Mouse (Mus musculus): Measurements from ENCODE around the gene Stx11. TPM values are rescaled to one million over a fixed set of nuclear protein-coding genes. Genes with fewer than 3 reads are reported as not detected.

Stx11 gene
- total RNA-seq (2021): under 1 TPM in 1 of 2 experiments, not detected in 1; 0.39 TPM

DNA sequence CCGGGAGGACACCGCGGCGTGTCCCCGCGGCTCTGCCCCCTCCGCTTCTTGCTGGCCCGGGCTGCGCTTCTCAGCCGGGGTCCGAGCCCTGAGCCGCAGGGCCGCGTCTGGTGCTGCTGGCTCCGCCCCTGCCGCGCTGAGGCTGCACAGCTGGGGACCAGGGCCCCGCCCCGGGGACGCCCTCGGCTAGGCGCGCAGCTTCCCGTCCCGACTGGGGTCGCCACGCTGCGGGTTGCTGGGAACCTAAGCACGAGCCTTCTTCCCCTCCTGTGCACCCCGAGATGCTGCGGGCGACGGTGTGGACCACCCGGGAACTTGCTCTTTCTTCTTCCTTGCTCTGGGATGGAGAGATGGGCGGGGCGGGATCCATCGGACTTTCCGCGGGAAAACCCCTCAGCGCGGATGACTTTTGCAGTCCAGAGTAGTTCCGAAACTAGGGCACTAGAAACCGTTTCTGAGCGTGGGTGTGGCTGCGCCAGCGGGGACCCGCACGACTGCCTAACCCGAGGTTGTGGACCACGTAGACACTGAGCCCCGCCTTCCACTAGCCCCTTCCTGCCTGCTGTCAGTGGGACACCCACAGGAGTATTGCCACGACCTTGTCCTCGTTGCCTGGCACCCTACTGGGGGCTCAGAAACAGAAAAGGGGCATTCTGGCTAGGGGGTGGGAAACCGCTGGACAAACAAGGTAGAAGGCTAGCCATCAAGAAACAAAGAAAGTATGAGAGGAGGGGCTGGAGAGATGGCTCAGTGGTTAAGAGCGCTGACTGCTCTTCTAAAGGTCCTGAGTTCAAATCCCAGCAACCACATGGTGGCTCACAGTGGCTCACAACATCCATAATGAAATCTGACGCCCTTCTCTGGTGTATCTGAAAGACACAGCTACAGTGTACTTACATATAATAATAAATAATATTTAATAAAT lies at the start of gene Stx11:
Stx11 (minus strand) TSS at position 148 of the 925 bp plus-strand sequence.
- intact Hi-C loops (cut with DNase I): no loop called here
- DNase-seq (ENCODE audit: low spot score in 2 of 2): peak in 1 of 2 experiments; percentile 13

DNA sequence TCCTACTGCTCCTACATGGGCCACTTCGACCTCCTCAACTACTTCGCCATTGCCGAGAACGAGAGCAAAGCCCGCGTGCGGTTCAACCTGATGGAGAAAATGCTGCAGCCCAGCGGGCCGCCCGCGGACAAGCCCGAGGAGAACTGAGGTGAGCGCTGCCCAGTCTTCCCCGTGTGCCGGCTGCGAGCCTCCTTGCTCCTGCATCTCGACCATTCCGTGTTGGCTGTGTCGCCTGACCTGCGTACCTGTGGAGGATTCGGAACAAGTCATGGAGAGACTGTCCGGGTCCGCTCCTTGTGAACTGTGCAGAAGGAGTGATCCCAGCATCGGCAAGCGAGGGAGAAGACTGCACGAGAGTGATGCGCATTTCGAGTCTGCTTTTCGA lies 44.6 kb upstream of the Stx11 start:
- no peak for DNase-seq (ENCODE audit: low spot score in 2 of 2)
- intact Hi-C loops (cut with DNase I): no loop called here

- intact Hi-C loops (cut with DNase I): no loop called here
- DNase-seq (ENCODE audit: low spot score in 2 of 2): peak; percentile 96
Measured at GRCm38 (mm10) chr10:13007876-13008736, 44.0 kb upstream of the Stx11 start.

DNA sequence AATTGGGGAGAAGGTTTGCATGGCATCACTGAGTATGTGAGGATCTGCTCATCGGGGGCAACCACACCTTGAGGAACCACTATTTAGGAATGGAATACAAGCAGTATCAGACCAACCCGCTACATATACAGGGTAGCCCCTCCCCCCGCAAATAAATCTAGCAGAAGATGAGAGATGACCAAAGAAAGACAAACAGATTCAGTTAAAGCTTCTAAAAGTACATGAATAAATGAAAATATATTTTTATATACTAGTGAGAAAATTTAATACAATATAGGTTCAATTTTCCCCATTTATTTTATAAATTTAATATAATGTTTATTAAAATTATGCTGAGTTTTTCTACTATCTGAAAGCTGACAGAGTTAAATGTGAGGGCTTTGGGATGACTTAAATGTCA lies 40.9 kb upstream of the Stx11 start, which contains the start of gene Sf3b5:
Sf3b5 (plus strand) TSS at position 301 of the 400 bp plus-strand sequence.
- intact Hi-C loops (cut with DNase I): no loop called here

DNA sequence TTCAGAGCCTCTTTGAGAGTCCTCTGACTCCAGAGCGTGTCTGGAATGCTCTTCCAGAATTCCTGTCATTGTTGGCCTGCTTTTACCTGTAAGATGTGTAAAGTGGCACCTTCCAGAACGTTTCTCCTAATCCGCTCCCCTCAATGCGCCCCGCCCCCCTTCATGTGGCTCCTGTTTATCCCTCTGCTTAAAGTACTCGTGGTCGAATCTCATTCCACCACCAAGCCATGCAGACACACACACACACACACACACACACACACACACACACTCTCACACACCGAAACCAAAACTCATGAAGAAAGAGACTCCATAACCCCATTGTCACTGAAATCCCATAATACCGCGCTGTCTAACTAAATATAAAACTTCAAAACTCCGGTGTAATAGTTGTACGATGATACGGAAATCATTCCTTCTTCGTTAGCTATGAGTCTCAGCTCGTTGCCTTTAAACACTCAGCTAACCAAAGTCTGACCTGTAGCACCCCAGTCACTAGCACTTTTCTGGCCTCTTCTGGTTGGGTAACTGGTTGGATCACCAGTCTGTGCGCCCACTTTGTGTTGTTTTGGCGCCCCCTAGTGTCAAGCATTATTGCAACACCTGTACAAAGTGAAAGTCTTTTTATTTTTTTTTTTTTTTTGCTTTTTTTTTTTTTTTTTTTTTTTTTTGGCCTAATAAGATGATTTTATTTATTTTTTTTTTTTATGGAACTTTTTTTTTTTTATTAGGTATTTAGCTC lies 32.8 kb upstream of the Stx11 start:
- intact Hi-C loops (cut with DNase I): loop anchor here (5.0 kb wide), 1 partner anchor 75 kb away; no protein-coding TSS in a partner anchor
- DNase-seq (ENCODE audit: low spot score in 2 of 2): peak; percentile 58 to 79

More for the DNA sequence above, 40.9 kb upstream of the Stx11 start, which contains the start of gene Sf3b5:
- DNase-seq (ENCODE audit: low spot score in 2 of 2): no peak

DNA sequence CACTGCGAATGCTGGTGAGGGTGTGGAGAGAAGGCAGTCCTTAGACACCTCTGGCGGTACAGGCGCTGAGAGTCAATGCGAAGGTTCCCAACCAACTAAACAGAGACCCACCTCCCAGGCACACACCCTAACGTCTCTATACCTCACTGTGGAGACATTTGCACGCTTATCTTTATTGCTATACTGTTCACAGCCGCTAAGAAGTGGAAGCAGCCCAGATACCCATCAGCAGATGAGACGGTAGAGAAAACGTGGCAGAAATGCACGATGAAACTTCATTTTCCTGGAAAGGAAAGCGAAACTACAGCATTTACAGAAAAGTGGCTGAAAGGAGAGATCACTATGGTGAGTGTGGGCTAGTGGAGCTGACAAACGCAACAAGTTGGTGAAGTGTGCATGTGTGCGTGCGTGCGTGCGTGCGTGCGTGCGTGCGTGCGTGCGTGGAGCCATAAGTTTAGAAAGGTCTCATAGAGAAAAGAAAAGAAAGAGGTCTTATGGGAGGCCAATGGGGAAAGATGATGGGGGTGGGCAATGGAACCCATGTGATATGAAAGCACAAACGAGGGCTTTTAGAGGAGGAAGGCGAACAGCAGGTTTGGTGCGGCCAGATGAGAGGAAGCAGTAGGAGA lies 29.4 kb upstream of the Stx11 start:
- intact Hi-C loops (cut with DNase I): loop anchor here (5.0 kb wide), 1 partner anchor 301 kb away; no protein-coding TSS in a partner anchor
- no peak for DNase-seq (ENCODE audit: low spot score in 2 of 2)

DNA sequence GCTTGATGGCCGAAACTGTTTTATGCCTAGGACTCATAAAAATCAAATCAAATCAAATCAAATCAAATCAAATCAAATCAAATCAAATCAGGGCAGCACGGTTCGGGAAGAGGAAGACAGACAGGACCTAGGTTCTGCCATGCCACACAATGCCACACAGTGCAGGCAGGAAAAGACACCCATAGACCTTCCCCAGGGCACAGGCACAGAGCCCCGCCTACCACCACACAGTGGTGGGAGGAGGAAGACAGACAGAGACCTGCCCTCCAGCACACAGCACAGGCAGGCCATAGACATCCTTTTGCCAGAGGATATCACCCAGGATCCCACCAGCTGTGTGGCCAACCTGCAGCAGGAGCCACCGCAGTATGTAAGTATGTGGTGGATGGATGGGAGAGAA lies 27.9 kb upstream of the Stx11 start:
- intact Hi-C loops (cut with DNase I): loop anchor here (5.0 kb wide), 1 partner anchor 300 kb away; no protein-coding TSS in a partner anchor
- DNase-seq (ENCODE audit: low spot score in 2 of 2): no peak

- intact Hi-C loops (cut with DNase I): no loop called here
- no peak for DNase-seq (ENCODE audit: low spot score in 2 of 2)
Measured at GRCm38 (mm10) chr10:12986943-12987342, 22.8 kb upstream of the Stx11 start.

DNA sequence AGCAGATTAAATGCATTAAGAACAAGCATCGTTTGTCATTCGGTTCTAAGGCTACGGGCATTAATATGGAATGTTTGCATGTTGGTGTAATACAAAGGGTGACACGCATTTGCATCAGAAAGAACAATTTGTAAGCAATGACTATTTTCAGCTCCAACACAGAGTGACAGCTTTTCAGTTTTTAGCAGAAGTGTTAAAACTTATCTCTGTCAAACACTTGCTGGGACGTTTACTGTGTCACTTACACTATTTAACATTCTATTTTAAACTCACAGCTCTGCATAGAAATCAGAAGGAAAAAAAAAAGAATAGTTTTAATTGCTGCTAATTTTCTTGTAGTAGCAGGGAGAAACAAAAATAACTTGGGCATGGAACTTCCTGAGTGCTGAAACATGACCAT lies 22.4 kb upstream of the Stx11 start:
- no peak for DNase-seq (ENCODE audit: low spot score in 2 of 2)
- intact Hi-C loops (cut with DNase I): no loop called here

GRCm38 (mm10) chr10:12985028-12985427 lies 20.9 kb upstream of the Stx11 start:
- intact Hi-C loops (cut with DNase I): no loop called here
- DNase-seq (ENCODE audit: low spot score in 2 of 2): no peak

GRCm38 (mm10) chr10:12983516-12983915 lies 19.4 kb upstream of the Stx11 start:
- intact Hi-C loops (cut with DNase I): no loop called here
- DNase-seq (ENCODE audit: low spot score in 2 of 2): no peak

- intact Hi-C loops (cut with DNase I): no loop called here
- DNase-seq (ENCODE audit: low spot score in 2 of 2): no peak
Measured at GRCm38 (mm10) chr10:12981071-12981470, 17.0 kb upstream of the Stx11 start.

- intact Hi-C loops (cut with DNase I): no loop called here
- DNase-seq (ENCODE audit: low spot score in 2 of 2): peak; percentile 22 to 26
Measured at GRCm38 (mm10) chr10:12977787-12978212, 13.7 kb upstream of the Stx11 start.

DNA sequence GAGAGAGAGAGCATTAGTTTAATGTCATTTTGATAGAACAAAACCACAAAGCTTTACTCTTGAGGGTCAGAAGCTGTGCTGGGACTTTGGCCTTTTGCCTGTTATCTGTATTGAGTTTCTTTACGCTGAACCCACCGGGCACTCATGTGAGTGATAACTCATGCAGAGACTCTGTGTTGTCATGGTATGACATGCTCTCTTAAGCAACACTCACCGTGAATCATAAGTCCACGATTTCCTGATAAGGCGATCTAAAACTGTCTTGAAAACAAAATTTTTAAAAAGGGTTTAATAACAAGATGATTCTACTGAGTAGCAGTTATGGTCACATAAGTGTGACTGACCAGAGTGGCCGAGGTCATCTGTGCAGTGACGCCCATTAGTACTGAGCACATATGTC lies 12.5 kb upstream of the Stx11 start:
- DNase-seq (ENCODE audit: low spot score in 2 of 2): no peak
- intact Hi-C loops (cut with DNase I): no loop called here

- DNase-seq (ENCODE audit: low spot score in 2 of 2): no peak
- intact Hi-C loops (cut with DNase I): no loop called here
Measured at GRCm38 (mm10) chr10:12975957-12976356, 11.9 kb upstream of the Stx11 start.

DNA sequence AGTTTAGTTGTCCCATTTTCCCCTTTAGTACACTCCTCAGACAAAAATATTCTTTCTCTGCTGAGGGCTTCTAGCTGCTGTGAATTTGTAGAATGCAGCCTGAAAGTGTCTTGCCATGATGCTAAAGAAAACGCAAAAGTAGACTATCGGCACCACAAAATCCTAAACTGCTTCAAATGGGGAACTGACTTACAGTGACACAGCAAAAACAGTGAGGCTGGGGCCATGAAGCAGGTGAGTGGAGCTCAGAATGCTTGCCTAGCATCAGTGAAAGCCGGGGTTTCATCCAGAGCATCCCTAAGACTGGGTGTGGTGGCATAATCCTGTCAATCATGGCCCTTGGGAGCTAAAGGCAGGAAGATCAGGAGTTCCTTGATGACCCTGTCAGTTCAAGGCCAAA lies 11.4 kb upstream of the Stx11 start:
- no peak for DNase-seq (ENCODE audit: low spot score in 2 of 2)
- intact Hi-C loops (cut with DNase I): no loop called here

GRCm38 (mm10) chr10:12974572-12974971 lies 10.5 kb upstream of the Stx11 start:
- intact Hi-C loops (cut with DNase I): no loop called here
- DNase-seq (ENCODE audit: low spot score in 2 of 2): no peak

GRCm38 (mm10) chr10:12965669-12966180 lies 1.6 kb upstream of the Stx11 start:
- intact Hi-C loops (cut with DNase I): no loop called here
- DNase-seq (ENCODE audit: low spot score in 2 of 2): no peak
